Comparison of ENCODE assay signal across 1 mouse cellular context in genomic region chr11:121143325-121144015, GRCm38 (mm10).
TF ChIP-seq lines count a peak whose summit lies in the region.

No protein-coding gene starts in this region.

TF ChIP-seq in MEL, 35 proteins besides CTCF, POLR2A, EP300 and RAD21 (continued from another document):
- TF ChIP-seq JUND (IDR thresholded peaks at IDR 0.05; ENCODE audit: low read depth, low read length) (no peak), USF1 (IDR thresholded peaks at IDR 0.05; ENCODE audit: low read depth, low read length) (no peak)
